Mouse (Mus musculus) brain, embryonic 14.5 days (tissue): ENCODE results near the gene Notch2.

ENCODE experiments used
- CTCF ChIP-seq: fragments of 200-500 bp; IDR thresholded peaks from 2 replicates; pipeline ENCODE4 v1.5.1; 2012; ENCODE audit warnings: inconsistent platforms, mild to moderate bottlenecking, moderate library complexity, borderline replicate concordance; ENCODE audit not compliant: insufficient read depth, insufficient read length; ENCODE audit errors: extremely low read depth
- POLR2A ChIP-seq: fragments of 200-500 bp; IDR thresholded peaks from 2 replicates; pipeline ENCODE4 v1.6.1; 2012; ENCODE audit warnings: mild to moderate bottlenecking, inconsistent platforms, borderline replicate concordance; ENCODE audit not compliant: poor library complexity, insufficient read depth, insufficient read length, severe bottlenecking; ENCODE audit errors: extremely low read depth

- TF ChIP-seq POLR2A, result no peak
- no peak for TF ChIP-seq CTCF
Observed at GRCm38 (mm10) chr3:98055008-98055345, 41.6 kb downstream of the Notch2 start.
